Mouse (Mus musculus) limb, embryonic 11.5 days (tissue): ENCODE measurements around the gene Cherp. TPM values are rescaled to one million over a fixed set of nuclear protein-coding genes. Genes with fewer than 3 reads are reported as not detected.

Experiments used
- ATAC-seq: fragments of 200-750 bp; cut with Nextera tagmentation; 2 replicates; pipeline ENCODE4 v1.8.0; 2017; ENCODE audit warnings: low read depth; ENCODE audit not compliant: insufficient number of reproducible peaks, low FRiP score, low TSS enrichment
- DNase-seq: peaks from one replicate; pipeline ENCODE4 v3.0.0-alpha.2; 2015; ENCODE audit warnings: low spot score
- H3K27ac ChIP-seq: fragments of 300-500 bp; sonication (generic); replicated peaks from 2 replicates; pipeline ENCODE4 v1.5.1; 2014; ENCODE audit warnings: low read depth, mild to moderate bottlenecking, low read length
- H3K27me3 ChIP-seq: fragments of 300-500 bp; sonication (generic); 2 replicates; pipeline ENCODE4 v1.6.1; 2014; ENCODE audit warnings: mild to moderate bottlenecking, low read length, mixed read lengths; ENCODE audit not compliant: control insufficient read depth, insufficient read depth
- H3K36me3 ChIP-seq: fragments of 300-500 bp; sonication (generic); 2 replicates; pipeline ENCODE4 v1.6.1; 2014; ENCODE audit warnings: mild to moderate bottlenecking, low read length, moderate library complexity, mixed read lengths; ENCODE audit not compliant: control insufficient read depth, insufficient read depth
- H3K4me1 ChIP-seq: fragments of 300-500 bp; sonication (generic); 2 replicates; pipeline ENCODE4 v1.6.1; 2014; ENCODE audit warnings: low read length, mixed read lengths; ENCODE audit not compliant: control insufficient read depth, insufficient read depth
- H3K4me2 ChIP-seq: fragments of 300-500 bp; sonication (generic); 2 replicates; pipeline ENCODE4 v1.6.1; 2014; ENCODE audit warnings: low read depth, mild to moderate bottlenecking, moderate library complexity; ENCODE audit not compliant: severe bottlenecking
- H3K4me3 ChIP-seq: fragments of 300-500 bp; sonication (generic); 2 replicates; pipeline ENCODE4 v1.5.1; 2014; ENCODE audit warnings: low read depth, low read length
- H3K9ac ChIP-seq: fragments of 300-500 bp; sonication (generic); 2 replicates; pipeline ENCODE4 v1.6.1; 2014; ENCODE audit warnings: mild to moderate bottlenecking, low read length
- H3K9me3 ChIP-seq: fragments of 300-500 bp; sonication (generic); 2 replicates; pipeline ENCODE4 v1.6.1; 2016; ENCODE audit warnings: low read length; ENCODE audit not compliant: control insufficient read depth
- WGBS: fragments of 180-500 bp; shearing (Covaris S2); extraction: QIAGEN DNeasy Blood & Tissue Kit; methylation state at CpG from one replicate; pipeline ENCODE4 v1.1.7; 2014; 5-methylcytosine and 5-hydroxymethylcytosine counted together
- polyA plus RNA-seq: library from polyadenylated mRNA; unstranded; fragments of >200 nt; fragmentation: Nextera tagmentation; extraction: Ambion mirVana; gene quantifications from 2 replicates; pipeline ENCODE4 v1.2.1, GENCODE M21; 2014

Gene Cherp
- polyA plus RNA-seq, 1 experiment from 2014 or later, result 75.7 TPM

GRCm38 (mm10) chr8:72443338-72443993 lies 31.6 kb downstream of the Cherp start, which contains the start of the genes Calr3 and 1700030K09Rik:
Gene Calr3 (minus strand): TSS chr8:72443870.
Gene 1700030K09Rik (plus strand): TSS chr8:72443880.
- H3K9ac ChIP-seq, result peak within 1 kb of the TSS; percentile 62
- H3K27me3 ChIP-seq, result no peaks in the 10 kb centered on the region
- no peak within 1 kb of the TSS for H3K27ac ChIP-seq
- 7% methylated on average over 34 of the region's 34 CpGs for WGBS
- peak within 1 kb of the TSS; percentile 29 for H3K4me3 ChIP-seq
- peak; percentile 99 for ATAC-seq
- H3K4me1 ChIP-seq, result no peaks in the 10 kb centered on the region
- H3K9me3 ChIP-seq, result no peaks in the 10 kb centered on the region
- peak; percentile 99 for DNase-seq
- H3K36me3 ChIP-seq, result peaks cover 2% of the 10 kb centered on the region; the same call in 1 of the 2 replicates
- peak within 1 kb of the TSS; percentile 59 for H3K4me2 ChIP-seq

GRCm38 (mm10) chr8:72438248-72439015 lies 36.6 kb downstream of the Cherp start:
- DNase-seq (no peak), ATAC-seq (no peak)
- Histone ChIP-seq H3K36me3 (no peaks in the 10 kb centered on the region), H3K9me3 (no peaks in the 10 kb centered on the region), H3K4me1 (no peaks in the 10 kb centered on the region), H3K27me3 (no peaks in the 10 kb centered on the region), H3K9ac (no peak overlapping the region), H3K27ac (no peak overlapping the region), H3K4me3 (no peak overlapping the region), H3K4me2 (no peak overlapping the region)
- 79% methylated on average over 8 of the region's 8 CpGs for WGBS

GRCm38 (mm10) chr8:72434952-72435351 lies 40.1 kb downstream of the Cherp start:
- 61% methylated on average over 2 of the region's 2 CpGs for WGBS
- ATAC-seq, result no peak
- H3K27ac ChIP-seq, result no peak overlapping the region

GRCm38 (mm10) chr8:72429676-72430075 lies 45.4 kb downstream of the Cherp start:
- Histone ChIP-seq H3K9me3 (no peaks in the 10 kb centered on the region), H3K27me3 (no peaks in the 10 kb centered on the region), H3K4me3 (no peak overlapping the region), H3K4me2 (no peak overlapping the region), H3K36me3 (no peaks in the 10 kb centered on the region), H3K27ac (no peak overlapping the region), H3K9ac (no peak overlapping the region), H3K4me1 (no peaks in the 10 kb centered on the region)
- WGBS, result 53% methylated on average over 13 of the region's 13 CpGs
- ATAC-seq (no peak), DNase-seq (no peak)

More at GRCm38 (mm10) chr8:72434952-72435351, 40.1 kb downstream of the Cherp start:
- Histone ChIP-seq H3K4me3 (no peak overlapping the region), H3K4me1 (no peaks in the 10 kb centered on the region), H3K9ac (no peak overlapping the region), H3K27me3 (no peaks in the 10 kb centered on the region), H3K9me3 (no peaks in the 10 kb centered on the region), H3K4me2 (no peak overlapping the region), H3K36me3 (no peaks in the 10 kb centered on the region)
- DNase-seq, result no peak

DNA sequence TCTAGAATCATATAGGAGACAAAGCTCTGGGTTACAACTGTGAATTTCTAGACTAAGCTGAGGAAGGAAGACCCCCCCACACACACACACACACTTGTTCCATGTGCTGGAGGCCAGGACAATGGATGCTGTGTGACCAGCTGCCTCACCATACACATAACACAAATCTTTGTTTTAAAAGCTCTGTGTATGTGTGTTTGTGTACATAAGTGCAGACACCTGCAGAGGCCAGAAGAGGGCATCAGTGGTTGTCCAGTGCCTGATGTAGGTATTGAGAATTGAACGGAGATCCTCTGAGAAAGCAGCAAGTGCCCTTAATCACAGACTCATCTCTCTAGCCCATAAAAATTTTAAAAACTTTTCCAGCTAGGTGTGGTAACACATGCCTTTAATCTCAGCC lies 52.1 kb downstream of the Cherp start:
- H3K27me3 ChIP-seq, result no peaks in the 10 kb centered on the region
- no peak overlapping the region for H3K27ac ChIP-seq
- ATAC-seq (no peak), DNase-seq (no peak)
- H3K4me3 ChIP-seq, result no peak overlapping the region
- no peaks in the 10 kb centered on the region for H3K9me3 ChIP-seq
- 74% methylated on average over 1 of the region's 1 CpGs for whole genome bisulfite sequencing
- H3K4me1 ChIP-seq, result peaks cover 8% of the 10 kb centered on the region
- H3K9ac ChIP-seq, result no peak overlapping the region
- H3K4me2 ChIP-seq, result no peak overlapping the region
- H3K36me3 ChIP-seq, result no peaks in the 10 kb centered on the region

- H3K4me3 ChIP-seq, result peak within 1 kb of the TSS; percentile 89
- peak within 1 kb of the TSS; percentile 64 for H3K4me2 ChIP-seq
- no peaks in the 10 kb centered on the region for H3K36me3 ChIP-seq
- H3K27me3 ChIP-seq, result no peaks in the 10 kb centered on the region
- peak; percentile 97 for ATAC-seq
- H3K9me3 ChIP-seq, result no peaks in the 10 kb centered on the region
- H3K9ac ChIP-seq, result peak within 1 kb of the TSS; percentile 83
- peak; percentile 98 for DNase-seq
- H3K27ac ChIP-seq, result peak within 1 kb of the TSS; percentile 86
- H3K4me1 ChIP-seq, result peaks cover 11% of the 10 kb centered on the region
- WGBS, result under 1% methylated on average over 48 of the region's 48 CpGs
Observed at GRCm38 (mm10) chr8:72421362-72422335, 53.4 kb downstream of the Cherp start, which contains the start of gene Eps15l1. Gene Eps15l1 (minus strand): TSS chr8:72421460.

DNA sequence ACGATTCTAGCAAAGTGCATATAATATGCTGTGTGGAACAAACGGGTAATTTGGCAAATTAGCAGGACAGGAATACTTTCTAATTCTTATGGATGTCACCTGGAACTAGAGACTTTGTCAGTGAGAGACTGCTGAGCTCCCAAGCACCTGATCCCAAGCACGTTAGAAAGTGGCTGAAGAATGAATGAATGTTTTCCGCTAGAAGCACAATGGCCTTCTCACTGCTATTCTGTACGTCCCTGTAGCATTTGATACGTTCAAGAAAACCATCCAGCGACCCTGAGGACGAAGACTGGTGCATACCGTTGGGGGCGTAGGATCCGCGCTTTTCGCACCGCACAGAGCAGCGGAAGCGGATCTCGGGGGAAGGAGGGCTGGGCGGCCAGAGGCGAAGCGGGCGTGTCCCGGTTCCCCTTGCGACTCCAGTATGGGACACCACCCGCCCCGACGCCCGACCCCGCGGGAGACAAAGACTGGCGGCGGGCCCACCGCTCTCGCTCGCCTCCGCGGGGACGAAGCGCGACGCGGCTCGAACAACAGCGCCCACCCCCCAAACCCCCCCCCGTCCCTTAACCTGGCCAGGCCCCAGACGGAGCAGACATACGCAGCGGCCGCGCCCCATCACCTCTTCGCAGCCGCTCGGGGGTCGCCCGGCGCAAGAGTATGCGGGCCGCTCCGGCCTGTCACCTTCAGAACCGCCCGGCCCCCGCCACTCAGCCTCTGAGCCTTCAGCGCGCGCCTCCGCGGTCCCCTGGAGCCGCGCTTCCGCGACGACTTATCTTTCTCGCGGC lies 54.3 kb downstream of the Cherp start:
- H3K27me3 ChIP-seq, result no peaks in the 10 kb centered on the region
- DNase-seq, result peak; percentile 63
- peak overlapping the region; percentile 73 for H3K27ac ChIP-seq
- H3K4me3 ChIP-seq, result peak overlapping the region; percentile 89
- WGBS, result 2% methylated on average over 61 of the region's 73 CpGs
- peak overlapping the region; percentile 83 for H3K9ac ChIP-seq
- peak; percentile 72 for ATAC-seq
- H3K9me3 ChIP-seq, result no peaks in the 10 kb centered on the region
- peak overlapping the region; percentile 64 for H3K4me2 ChIP-seq
- H3K36me3 ChIP-seq, result no peaks in the 10 kb centered on the region
- H3K4me1 ChIP-seq, result peaks cover 11% of the 10 kb centered on the region
